23 mouse cellular contexts compared by ENCODE assay signal in the genomic region with DNA sequence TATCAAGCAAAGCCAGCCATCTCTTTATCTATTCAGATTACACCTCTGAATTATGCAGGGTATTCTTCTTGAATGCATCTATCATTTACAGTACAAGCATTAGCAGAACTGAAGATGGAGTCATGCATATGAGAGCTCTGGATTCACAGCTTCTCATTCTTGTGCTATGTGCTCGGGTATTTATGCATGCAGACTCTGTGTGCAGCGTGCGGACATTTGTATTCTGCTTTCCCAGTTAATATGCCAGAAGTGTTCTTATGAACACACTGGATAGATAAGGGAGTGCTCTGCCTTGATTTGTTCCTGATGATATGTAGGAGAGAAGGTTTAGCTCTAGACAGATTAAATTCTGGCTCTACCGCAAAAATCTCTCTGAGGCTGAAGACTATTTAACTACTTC.
"Had no signal": no experiment of that assay in that cellular context is flagged by ENCODE, and none has a peak within 500 bp of the region (broad histone marks: within the 10 kb centered on the region; RNA-seq: fewer than 3 reads in every experiment).

No protein-coding gene starts in this region.

- ATAC-seq: forebrain, embryonic 16.5 days; hindbrain, postnatal 0 days; intestine, embryonic 16.5 days had no signal

- H3K27ac ChIP-seq: gastrocnemius, adult 2 months; heart, embryonic 10.5 days; hindbrain, embryonic 14.5 days; hindbrain, postnatal 0 days; kidney, embryonic 15.5 days; kidney, postnatal 0 days; left cerebral cortex, adult 2 months; limb, embryonic 10.5 days; limb, embryonic 12.5 days had no signal

- H3K9ac ChIP-seq: heart, embryonic 12.5 days; hindbrain, embryonic 14.5 days; kidney, embryonic 15.5 days; limb, embryonic 12.5 days had no signal

- H3K36me3 ChIP-seq: heart, embryonic 10.5 days; heart, embryonic 12.5 days; kidney, embryonic 15.5 days; limb, embryonic 10.5 days; limb, embryonic 12.5 days had no signal

- H3K27me3 ChIP-seq: heart, embryonic 12.5 days; kidney, embryonic 15.5 days; limb, embryonic 12.5 days had no signal

- DNase-seq: gastrocnemius, adult 2 months; gastrocnemius, postnatal 10 days; gastrocnemius, postnatal 25 days; heart, adult 18-20 months; heart, postnatal 14 days; heart, postnatal 36 days; kidney, adult 11 months; kidney, adult 2 months; kidney, adult 9 months; kidney, postnatal 14 days; kidney, postnatal 36 days; liver had no signal

- H3K9me3 ChIP-seq: heart, embryonic 10.5 days; heart, embryonic 12.5 days; kidney, embryonic 15.5 days; limb, embryonic 10.5 days; limb, embryonic 12.5 days had no signal

- H3K4me1 ChIP-seq: heart, embryonic 10.5 days; heart, embryonic 12.5 days; kidney, embryonic 15.5 days; limb, embryonic 10.5 days; limb, embryonic 12.5 days had no signal

- H3K4me2 ChIP-seq: heart, embryonic 12.5 days; hindbrain, embryonic 14.5 days; kidney, embryonic 15.5 days; limb, embryonic 12.5 days had no signal

- H3K4me3 ChIP-seq: gastrocnemius, adult 2 months; heart, embryonic 10.5 days; heart, embryonic 12.5 days; kidney, embryonic 15.5 days; left cerebral cortex, adult 2 months; limb, embryonic 10.5 days; limb, embryonic 12.5 days had no signal
